Mouse (Mus musculus) adrenal gland, adult 8-10 months (tissue): ENCODE measurements around the gene Gm20518. TPM values are rescaled to one million over a fixed set of nuclear protein-coding genes. Genes with fewer than 3 reads are reported as not detected.

Source experiments
- DNase-seq: peaks from one replicate; pipeline ENCODE4 v3.0.0; 2022
- total RNA-seq, 4 experiments: library from RNA; stranded (reverse); gene quantifications; 2 replicates each; pipeline ENCODE4 v1.2.4; 2022

Gene Gm20518
- total RNA-seq, 4 experiments from 2014 or later = 0.23 to 0.73 (median 0.33) TPM

DNA sequence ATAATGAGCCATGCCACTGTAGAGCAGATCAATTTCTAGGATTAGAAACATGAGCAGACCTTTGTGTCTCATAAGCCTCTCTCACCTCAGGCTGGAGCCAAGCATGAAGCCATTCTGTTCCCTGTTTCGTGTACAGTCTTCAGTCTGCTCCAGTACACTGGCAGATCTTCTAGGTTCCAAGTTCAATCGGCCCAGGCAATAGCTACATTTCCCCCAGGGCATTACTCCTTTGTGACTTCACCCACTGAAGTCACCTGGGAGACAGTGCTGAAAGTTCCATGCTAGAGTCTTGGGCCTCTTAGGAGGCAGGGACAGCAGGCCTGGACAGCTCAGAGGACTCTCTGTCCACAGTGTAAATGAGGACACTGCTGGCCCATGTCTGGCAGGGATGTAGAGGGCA, 2.5 kb upstream of the Gm20518 start, which contains the start of gene Tssk1:
Gene Tssk1 (plus strand): TSS at position 301 of the 400 bp plus-strand sequence.
- DNase-seq = no peak

DNA sequence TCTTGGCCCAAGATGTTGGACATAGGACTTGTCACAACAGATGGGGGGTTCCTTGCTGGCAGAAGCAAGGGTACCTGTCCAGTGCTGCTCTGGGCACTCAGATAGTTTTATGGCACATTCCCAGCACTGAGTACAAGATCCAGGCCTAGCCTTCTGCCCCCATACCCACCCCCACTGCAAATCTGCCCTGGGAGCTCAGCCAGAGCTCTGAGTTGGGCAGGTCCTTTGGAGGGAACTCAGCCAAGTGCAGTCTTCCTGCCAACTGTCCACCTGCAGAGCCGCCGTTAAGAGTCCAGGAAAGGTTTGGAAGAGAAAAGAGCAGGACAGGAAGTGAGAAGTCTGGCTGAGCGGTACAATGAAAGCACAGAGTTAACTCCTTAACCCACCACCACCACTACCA, 1.1 kb upstream of the Gm20518 start:
- no peak for DNase-seq

DNA sequence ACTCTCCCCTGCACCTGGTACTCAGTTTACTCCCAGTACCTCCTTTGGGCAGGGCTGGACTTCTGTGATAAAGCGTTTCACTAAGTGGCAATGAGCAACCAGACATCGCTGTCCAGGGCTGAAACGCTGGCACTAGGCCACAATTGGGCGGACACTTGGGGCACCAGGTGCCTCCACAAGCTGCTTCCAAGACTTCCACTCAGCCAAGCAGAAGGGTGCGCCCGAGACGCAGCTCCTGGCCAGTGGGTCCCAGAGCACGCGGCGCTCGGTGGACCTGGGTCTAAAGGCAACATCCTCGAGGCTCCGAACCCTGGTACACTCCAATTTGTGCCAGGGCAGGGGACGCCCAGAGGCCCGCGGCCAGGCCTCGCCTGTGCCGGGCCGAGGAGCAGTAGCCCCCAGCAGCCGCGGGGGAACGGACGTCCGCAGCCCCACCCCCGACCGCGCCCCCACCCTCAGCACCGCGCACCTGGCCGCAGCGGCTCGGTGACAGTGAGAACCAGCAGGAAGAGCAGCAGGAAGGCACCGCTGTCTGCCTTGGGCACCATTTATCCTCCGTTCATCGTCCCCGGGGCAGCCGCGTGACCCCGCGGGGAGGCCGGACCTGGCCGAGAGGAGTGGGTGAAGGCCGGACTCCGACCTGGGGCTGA, 429 bp downstream of the Gm20518 start:
- peak; percentile 81 for DNase-seq

DNA sequence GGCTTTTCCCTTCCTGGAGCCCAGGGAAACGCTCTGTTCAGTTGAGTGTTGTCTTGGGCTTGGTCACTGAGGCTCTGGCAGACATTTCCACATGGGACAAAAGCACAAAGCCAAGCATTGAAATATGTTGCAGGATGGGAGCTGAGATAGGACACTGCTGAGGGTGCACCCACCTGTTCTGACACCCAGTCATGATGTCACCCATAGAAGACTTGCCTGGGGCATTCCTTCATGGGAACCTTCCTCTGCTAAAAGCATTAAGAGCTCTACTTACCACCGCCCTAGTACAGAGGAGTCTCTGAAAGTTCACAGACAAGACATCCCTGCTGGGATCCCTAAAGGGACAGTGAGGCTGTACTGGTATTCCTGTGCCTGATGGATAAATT, 1.1 kb downstream of the Gm20518 start:
- no peak for DNase-seq

DNA sequence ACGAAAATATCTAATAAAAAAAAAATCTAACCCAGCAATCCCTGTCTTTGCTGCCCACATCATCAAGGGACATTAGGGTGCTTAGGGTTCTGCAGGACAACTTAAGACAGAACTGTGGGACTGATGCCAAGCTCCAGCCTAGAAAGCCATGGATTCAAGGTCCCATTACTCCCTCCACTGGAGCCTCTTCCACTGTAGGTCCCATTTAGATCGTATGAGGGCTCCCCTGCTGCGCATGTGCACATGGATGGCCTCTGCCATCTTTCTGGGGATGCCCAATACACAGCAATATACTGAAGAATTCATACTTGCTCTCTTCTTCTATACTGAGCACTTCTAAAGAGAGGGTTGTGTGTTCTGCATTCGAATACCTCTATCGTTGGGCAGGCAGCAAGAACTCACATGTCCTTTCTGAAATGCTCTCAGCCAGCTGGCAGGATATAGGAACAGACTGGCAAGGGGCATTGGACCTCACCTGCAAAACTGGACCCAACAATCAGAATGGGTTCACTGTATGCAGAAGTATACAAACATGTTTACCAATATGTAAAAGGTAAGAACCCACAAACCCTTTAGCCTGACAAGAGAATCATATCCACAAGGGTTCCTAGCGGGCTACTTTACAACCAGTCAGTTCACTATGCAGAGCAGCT, 1.7 kb downstream of the Gm20518 start:
- no peak for DNase-seq

DNA sequence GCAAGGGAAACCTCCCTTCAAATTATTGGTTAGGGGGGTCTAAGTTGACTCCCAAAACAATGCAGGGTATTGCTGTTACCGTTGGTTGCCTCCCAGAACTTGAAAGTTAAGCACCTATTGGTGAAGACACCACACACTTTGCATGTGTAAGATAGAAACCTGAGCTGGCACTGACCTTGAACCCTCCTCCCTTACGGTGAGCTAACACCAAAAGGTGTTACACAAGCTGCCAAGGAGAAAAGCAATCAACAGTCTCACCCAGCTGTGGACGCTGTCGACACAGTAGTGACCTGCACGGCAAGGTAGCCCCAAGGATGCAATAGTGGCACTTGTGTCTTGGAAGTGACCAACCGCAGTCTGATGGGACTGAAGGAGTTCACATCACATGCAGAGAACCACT, 7.4 kb downstream of the Gm20518 start:
- DNase-seq = no peak

DNA sequence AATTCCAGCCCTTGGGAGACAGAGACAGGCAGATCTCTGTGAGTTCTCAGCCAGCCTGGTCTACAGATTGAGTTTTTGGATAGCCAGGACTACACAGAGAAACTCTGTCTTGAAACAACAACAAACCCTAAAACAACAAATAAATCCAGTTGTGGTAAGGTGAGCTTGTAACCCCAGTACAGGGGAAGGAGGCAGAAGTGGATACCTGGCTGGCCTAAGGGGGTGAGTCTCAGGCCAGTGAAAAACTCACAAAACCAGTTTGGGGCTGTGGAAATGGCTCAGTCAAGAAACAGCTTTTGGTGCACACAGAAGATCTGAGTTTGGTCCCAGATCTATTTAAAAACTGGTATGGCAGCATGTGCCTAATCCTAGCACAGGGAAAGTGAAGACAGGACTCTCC, 9.3 kb downstream of the Gm20518 start:
- no peak for DNase-seq

DNA sequence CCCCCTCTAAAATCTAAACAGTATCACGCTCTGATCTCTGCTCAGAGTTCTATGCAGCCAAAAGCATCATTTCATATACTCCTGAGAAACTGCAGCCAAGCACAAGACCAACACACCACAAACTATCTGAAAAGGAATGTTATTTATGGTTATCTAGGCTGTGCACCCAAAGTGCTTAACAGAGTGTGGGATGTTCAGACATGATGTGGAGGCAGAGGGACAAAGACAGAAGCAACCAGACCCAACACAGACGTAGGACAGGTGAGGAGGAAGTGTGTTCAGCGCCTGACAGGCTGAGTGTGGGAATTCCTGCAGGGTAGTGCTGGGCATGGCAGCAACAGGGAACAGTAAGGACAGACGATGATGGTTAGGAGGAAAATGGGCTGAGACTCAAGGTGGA, 11.9 kb downstream of the Gm20518 start:
- DNase-seq = no peak

DNA sequence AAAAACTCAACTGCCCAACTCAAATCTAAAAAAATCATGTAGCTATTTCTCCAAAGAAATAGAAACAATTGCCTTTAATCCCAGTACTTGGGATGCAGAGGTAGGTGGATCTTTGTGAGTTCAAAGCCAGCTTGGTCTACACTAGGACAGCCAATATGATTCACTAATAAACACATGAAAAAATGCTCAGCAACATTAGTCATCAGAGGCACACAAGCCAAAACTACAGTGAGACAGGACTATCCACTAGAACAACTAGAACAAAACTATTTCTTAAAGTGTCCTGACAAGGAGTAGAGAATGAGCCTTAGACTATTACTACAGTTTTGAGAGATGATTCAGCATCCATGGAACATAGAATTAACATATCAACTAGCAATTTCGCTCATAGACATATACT, 15.4 kb downstream of the Gm20518 start:
- DNase-seq = no peak

DNA sequence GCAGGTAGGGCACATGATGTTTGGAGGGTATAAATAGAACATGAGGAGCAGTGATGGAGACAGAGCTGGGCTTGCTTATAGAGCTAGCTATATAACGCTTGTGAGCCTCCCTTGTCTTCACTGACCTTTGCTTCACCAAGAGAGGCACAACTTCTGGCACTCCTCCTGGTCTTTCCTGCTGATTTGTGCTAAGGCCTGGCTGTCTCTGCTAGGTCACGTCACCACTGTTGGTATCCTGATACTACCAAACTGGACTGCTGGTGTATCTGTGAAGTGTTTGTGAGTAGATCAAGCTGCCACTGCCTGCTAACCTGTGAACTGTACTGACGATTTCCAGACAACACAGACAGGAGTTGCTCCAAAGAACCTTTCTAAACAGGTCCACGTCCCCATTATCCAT, 16.3 kb downstream of the Gm20518 start:
- no peak for DNase-seq

DNA sequence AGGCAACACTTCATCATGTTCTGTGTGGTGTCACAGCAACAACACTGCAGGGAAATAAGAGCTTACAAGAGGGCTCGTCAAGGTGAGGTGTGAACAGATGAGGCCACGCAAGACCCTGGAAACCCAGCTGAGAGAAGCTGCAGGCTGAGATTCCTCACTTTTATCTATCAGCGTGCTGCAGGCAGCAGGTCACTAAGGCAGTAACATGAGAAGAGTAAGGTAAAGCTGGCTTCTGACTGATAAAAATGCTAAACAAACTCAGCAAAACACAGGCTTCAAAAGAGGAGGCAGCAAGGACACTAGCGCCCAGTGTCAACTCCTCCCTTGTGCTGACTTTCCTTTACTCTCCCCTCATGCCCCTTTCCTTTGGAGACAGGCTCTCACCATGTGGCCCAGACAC, 18.5 kb downstream of the Gm20518 start:
- DNase-seq = no peak

DNA sequence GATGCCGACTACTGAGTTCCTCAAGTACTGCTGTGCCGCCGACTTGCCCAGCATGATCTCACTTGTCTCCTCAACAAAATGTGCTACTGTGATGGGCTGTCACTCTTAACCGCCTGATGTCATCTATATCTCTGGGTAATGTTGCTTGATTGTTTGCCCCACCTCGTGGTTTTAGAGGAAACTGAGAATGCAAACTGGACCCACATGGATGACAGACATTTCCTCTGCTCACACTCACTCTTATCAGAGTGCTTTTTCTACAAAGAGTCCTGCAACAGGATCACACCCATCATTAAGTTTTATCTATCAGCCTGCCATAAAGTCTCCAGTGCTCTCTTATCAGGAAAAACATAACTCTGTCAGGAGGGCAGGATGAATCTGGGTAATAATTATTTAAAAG, 20.2 kb downstream of the Gm20518 start:
- DNase-seq = no peak

DNA sequence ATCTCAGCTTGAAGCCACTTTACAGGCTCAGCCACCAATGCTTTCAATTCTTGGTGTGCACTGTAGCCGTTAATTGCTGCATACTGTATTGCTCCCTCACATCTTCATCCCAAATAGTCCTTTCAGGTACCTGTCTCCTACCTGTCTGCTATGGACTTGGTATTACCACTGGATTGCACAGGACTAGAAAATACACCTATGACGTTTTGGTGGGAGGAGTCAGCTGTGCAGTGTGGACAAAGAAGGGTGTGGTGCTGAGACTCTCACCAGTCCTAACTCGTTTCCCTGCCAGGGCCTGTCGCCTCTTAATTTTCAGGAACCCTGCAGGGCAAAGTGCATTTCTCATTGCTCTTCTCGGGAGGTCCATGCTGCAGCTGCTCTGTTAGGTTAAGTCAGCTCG, 25.7 kb downstream of the Gm20518 start:
- DNase-seq = no peak

DNA sequence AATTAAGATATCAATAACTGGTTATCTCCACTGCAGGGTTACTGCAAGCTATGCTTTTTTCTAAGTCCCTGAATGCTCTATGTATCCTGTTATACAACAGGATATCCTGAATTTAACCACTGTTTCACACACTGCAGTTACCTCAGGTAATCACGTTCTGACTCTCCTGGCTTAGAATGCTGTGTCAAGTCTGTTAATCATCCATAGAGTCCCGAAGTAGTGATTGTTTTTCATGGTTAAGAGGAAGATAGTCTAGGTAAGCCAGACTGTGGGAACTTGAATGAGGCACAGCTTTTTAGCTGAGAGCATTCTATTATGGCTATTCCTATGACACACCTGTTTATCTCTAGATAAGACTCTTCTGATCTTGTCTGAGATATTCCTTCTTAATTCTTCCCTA, 26.2 kb downstream of the Gm20518 start:
- DNase-seq = no peak

DNA sequence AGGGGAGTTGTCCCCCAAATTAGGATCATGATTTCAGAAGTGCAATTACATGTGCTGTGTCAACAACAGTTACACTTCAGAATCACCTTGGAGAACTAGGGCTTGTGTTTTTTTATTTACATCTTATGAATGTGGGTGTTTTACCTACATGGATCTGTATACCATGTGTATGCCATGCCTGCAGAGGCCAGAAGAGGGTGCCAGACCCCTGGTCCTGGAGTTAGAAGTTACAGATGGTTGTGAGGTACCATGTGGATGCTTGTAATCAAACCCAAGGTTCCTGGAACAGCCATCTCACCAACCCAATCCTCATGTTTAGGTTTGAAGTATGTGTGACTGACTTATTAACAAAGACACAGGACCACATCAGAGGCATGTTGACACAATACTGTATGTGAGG, 32.9 kb downstream of the Gm20518 start:
- DNase-seq = no peak

DNA sequence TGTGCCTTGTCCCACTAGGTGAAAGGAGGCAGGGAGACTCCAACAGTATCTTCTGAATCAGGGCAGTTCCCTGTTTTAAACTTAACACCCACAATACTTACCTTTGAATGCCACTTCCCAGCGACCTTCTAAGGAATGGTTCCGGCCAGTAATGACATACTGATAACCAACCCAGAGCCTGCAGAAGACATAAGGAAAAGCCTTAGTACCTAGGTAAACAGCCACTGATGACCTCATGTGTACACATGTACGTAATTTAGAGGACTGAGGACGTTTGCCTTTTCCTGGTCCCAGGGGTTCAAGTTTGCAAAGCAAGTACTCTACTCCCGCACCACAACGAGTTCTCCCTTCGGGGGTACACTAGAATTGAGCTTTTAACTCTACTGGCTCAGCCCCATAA, 34.3 kb downstream of the Gm20518 start:
- DNase-seq = no peak

DNA sequence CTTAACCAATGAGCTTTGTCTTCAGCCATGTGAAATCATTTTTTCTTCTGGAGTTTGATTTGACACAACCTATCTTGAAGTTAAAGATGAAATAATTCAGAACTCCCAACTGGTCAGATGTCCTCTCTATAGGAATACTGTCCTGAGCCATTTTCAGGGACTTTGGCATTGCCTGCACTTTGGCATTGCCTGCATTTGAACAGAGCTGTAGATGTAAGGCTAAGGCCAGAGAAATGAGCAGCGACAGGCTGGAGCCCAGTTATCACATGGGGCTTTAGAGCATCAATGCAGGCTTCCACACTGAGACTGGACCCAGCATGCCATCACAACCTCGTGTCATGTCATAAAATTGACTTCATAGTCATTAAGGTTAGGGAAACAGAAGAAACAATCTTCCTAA, 38.2 kb downstream of the Gm20518 start:
- no peak for DNase-seq

DNA sequence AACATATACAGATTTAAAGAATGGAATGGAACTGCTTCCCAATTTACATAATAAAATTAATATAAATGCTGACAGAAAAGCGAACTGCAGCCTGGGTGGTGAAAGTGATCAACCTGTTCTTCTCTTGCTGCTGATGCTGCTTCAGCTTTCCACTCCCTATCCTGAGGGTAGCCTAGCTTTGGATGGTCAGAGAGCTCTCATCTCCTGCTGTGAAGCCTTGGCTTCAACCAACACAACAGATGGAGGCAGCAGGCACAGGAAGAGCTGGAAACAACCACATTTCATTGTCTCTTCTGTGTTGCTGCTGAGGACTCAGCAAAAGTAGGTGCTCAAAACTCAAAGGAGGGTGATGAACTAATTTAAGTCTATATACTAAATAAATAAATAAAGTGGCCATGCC, 39.6 kb downstream of the Gm20518 start:
- no peak for DNase-seq

DNA sequence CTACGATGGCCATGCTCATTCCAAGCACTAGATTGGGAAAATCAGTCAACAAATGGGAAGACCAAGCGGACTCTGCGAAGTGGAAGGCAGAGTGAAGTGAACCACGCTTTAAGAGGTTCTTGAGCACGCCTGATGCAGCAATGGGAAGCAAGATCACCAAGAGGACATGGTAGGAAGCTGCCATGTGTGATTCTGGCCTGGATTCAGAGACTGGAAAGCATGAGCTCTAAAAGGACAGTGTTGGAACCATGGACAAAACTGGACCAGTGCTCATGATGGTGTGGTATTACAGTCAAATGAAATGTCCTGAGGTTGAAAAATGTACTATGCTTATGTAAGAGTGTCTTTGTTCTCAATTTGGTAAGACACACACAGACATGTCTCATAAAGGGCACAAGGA, 40.1 kb downstream of the Gm20518 start:
- DNase-seq = no peak

DNA sequence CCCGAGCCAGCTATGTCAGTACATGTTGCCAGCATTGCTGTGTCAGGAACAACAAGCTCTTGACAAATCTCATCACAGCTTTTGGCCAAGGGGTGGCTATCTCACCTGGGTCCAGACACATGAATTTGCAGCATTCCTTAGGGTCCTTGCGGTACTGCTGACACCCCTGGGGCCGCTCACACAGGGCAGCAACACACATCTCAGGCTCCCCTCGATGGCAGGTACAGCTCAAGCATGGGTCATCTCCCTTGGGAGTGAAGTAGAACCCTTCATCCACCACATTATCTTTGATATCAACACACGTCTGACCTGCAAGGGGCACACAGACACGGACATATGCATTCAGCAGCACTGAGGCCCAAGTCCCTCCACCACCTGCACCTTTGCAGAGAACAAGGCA, 42.0 kb downstream of the Gm20518 start:
- no peak for DNase-seq

DNA sequence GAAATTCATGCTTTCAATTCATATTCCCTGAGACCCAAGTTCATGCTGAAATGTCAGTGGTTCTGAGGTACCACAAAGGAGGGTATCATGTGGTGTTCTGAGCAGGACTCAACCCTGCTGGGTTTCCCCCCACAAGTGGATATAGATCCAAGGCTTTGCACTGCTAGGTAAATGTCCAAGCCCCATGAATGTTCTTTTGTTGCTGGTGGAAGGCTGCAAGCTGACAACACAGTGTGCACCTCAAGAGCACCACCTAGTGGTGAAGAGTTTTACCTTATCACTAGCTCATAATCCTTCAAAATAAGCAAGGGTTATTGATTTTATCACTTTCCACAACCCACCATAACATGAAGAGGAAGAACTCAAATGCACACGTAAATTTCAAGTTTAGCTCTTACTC, 42.5 kb downstream of the Gm20518 start:
- DNase-seq = no peak

DNA sequence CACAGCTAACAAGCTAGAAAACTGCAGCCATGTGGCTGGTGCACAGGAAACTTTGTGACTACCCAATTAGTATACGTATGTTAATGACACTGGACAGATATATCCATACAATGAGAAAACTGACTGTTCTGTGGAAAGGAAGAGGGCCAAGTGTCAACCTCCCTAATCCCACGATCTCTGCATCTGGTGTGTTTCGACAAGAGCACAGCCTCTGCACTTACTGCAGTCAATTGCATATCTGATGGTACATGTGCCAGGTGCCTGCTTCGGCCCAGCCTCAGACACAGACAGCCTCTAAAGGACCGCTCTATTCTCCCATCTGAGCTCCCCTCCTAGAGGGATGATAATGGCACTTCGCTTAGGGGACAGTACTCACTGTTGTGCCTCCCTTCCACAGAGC, 43.0 kb downstream of the Gm20518 start:
- no peak for DNase-seq

DNA sequence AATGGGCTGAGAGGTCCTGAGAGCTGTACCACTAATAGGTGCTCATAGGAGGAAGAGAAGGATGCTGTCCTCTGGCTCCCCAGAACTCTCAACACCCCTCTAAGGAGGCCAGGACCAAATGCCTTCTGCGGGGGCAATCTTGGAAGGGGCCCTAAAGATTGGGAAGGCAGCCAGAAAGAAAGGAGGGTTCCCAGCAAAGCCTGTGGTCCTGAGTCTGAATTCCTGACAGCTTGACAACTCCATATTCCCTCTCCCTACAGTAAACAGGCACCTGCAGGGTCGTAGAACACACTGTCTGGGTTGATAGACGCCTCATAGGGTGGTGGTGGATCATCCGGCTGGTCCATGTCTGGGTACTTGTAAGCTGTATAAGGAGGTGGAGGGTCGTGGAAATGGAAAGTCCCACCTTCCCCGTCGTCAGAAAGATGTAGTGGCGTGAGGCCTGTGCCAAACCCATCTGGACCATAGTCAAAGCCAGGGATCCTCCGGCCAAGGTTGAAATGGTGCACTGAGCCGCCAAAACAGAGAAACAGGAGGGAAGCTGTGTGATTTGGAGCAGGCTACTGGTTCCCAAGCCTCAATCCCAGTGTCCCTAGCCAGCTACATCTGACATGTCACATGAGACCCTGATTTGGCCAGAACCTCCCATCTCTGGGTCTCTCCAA, 47.6 kb downstream of the Gm20518 start:
- DNase-seq = no peak

DNA sequence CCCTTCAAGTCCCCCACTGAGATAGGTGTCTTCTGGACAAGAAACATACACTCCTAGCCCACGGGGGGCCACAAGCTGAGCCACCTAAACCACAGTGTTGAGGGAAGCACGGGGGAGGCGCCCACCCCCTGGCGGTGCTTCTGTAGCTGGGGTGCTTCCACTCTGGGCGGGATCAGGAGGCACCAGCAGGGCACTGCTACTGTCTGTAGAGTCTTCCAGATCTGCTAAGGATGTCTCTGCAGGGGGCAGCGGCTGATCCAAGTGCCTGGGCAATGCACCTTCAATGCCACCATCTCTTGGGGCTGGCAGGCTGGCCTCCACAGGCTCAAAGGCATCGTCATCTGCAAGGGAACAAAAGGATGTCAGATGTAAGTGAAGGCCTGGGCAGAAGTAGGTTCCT, 49.0 kb downstream of the Gm20518 start:
- no peak for DNase-seq
